Mouse (Mus musculus) ES-E14 (cell line): ENCODE data around the gene Abhd18.

ENCODE experiments used
- HCFC1 ChIP-seq: IDR thresholded peaks from 2 replicates; pipeline ENCODE4 v1.6.1; 2012; ENCODE audit warnings: low read length, inconsistent platforms, borderline replicate concordance; ENCODE audit not compliant: insufficient read depth
- MAFK ChIP-seq: IDR thresholded peaks from 2 replicates; pipeline ENCODE4 v1.6.1; 2014; ENCODE audit warnings: mild to moderate bottlenecking, low read depth, low read length, inconsistent platforms; ENCODE audit not compliant: insufficient read depth
- ZNF384 ChIP-seq: IDR thresholded peaks from 2 replicates; pipeline ENCODE4 v1.6.1; 2012; ENCODE audit warnings: low read depth, low read length, inconsistent platforms

GRCm38 (mm10) chr3:40938592-40938991, 91.8 kb downstream of the Abhd18 start:
- TF ChIP-seq MAFK, result no peak
- no peak for TF ChIP-seq ZNF384
- TF ChIP-seq HCFC1, result no peak
